Mouse (Mus musculus) CH12.LX (cell line): Measurements from ENCODE around the gene Gls2. TPM values are rescaled to one million over a fixed set of nuclear protein-coding genes. Genes with fewer than 3 reads are reported as not detected.
A peak's percentile ranks its signal among the peaks of the same experiment; 100 is the strongest.

Experiments used
- DNase-seq: peaks from one replicate; pipeline ENCODE4 v3.0.0-alpha.2; 2013; ENCODE audit errors: extremely low read depth
- H3K27ac ChIP-seq: 2 replicates; pipeline ENCODE4 v1.5.1; 2012; ENCODE audit warnings: low read depth, mild to moderate bottlenecking, control low read depth, moderate library complexity; ENCODE audit not compliant: insufficient read depth
- H3K27me3 ChIP-seq: replicated peaks from 2 replicates; pipeline ENCODE3; 2012; ENCODE audit warnings: inconsistent platforms
- H3K36me3 ChIP-seq, 2 experiments: replicated peaks in 1 of 2; 2 replicates each; pipeline versions ENCODE3 to v1.6.1; 2012; ENCODE audit warnings: inconsistent platforms in 1 of 2, low read length in 1 of 2, mild to moderate bottlenecking in 1 of 2, mixed read lengths in 1 of 2, moderate library complexity in 1 of 2; ENCODE audit not compliant: control insufficient read depth in 1 of 2, insufficient read depth in 1 of 2
- H3K4me1 ChIP-seq, 2 experiments: 2 replicates each; pipeline ENCODE4 v1.6.1; 2012; ENCODE audit warnings: inconsistent platforms in 1 of 2, moderate library complexity in 1 of 2; ENCODE audit not compliant: insufficient read depth in 2 of 2, control insufficient read depth in 1 of 2
- H3K4me2 ChIP-seq: 2 replicates; pipeline ENCODE4 v1.6.1; 2012; ENCODE audit warnings: low read depth, mild to moderate bottlenecking, control low read depth; ENCODE audit not compliant: poor library complexity, insufficient read depth, severe bottlenecking
- H3K4me3 ChIP-seq, 3 experiments: fragments of 150-350 bp in 1 of 3; sonication (generic) in 1 of 3; replicated peaks in 1 of 3; 2 replicates each; pipeline versions ENCODE3 to v1.5.1; 2011 to 2012; ENCODE audit warnings: low read depth in 2 of 3, low read length in 2 of 3, mild to moderate bottlenecking in 2 of 3, moderate library complexity in 2 of 3, control low read depth in 1 of 3, improper control_type of control experiment in 1 of 3, inconsistent platforms in 1 of 3, mixed read lengths in 1 of 3; ENCODE audit not compliant: poor library complexity in 1 of 3
- H3K79me2 ChIP-seq: replicated peaks from 2 replicates; pipeline ENCODE4 v1.6.1; 2012; ENCODE audit warnings: mild to moderate bottlenecking, moderate library complexity; ENCODE audit not compliant: control insufficient read depth, poor library complexity, insufficient read depth, severe bottlenecking; ENCODE audit errors: extremely low read depth
- H3K9ac ChIP-seq: 2 replicates; pipeline ENCODE4 v1.6.1; 2012; ENCODE audit warnings: low read depth, mild to moderate bottlenecking, control low read depth, moderate library complexity; ENCODE audit not compliant: insufficient read depth
- H3K9me3 ChIP-seq: replicated peaks from 2 replicates; pipeline ENCODE3; 2012; ENCODE audit warnings: low read length, inconsistent platforms, mixed read lengths
- BHLHE40 ChIP-seq: IDR thresholded peaks from 2 replicates; pipeline ENCODE4 v1.6.1; 2011; ENCODE audit warnings: mild to moderate bottlenecking, low read depth, low read length, improper control_type of control experiment
- CHD2 ChIP-seq: IDR thresholded peaks from 2 replicates; pipeline ENCODE4 v1.6.1; 2011; ENCODE audit warnings: low read length, improper control_type of control experiment
- CTCF ChIP-seq, 2 experiments: IDR thresholded peaks in 1 of 2; conservative IDR thresholded peaks in 1 of 2; 2 replicates each; pipeline ENCODE4 v1.5.1; 2011 to 2012; ENCODE audit warnings: low read depth in 2 of 2, low read length in 2 of 2, improper control_type of control experiment in 1 of 2, inconsistent platforms in 1 of 2, mild to moderate bottlenecking in 1 of 2, moderate library complexity in 1 of 2
- ELF1 ChIP-seq: IDR thresholded peaks from 2 replicates; pipeline ENCODE4 v1.6.1; 2014; ENCODE audit warnings: low read depth, mild to moderate bottlenecking, inconsistent platforms, low read length, improper control_type of control experiment
- GABPA ChIP-seq: IDR thresholded peaks from 2 replicates; pipeline ENCODE4 v1.6.1; 2012; ENCODE audit warnings: low read depth, low read length, improper control_type of control experiment, inconsistent platforms; ENCODE audit not compliant: insufficient replicate concordance
- HCFC1 ChIP-seq: IDR thresholded peaks from 2 replicates; pipeline ENCODE4 v1.6.1; 2012; ENCODE audit warnings: low read depth, mild to moderate bottlenecking, inconsistent platforms, low read length, improper control_type of control experiment
- JUN ChIP-seq: IDR thresholded peaks from 2 replicates; pipeline ENCODE4 v1.6.1; 2011; ENCODE audit warnings: low read depth, mild to moderate bottlenecking, low read length, improper control_type of control experiment, moderate library complexity; ENCODE audit not compliant: insufficient read depth
- KAT2A ChIP-seq: IDR thresholded peaks from 2 replicates; pipeline ENCODE4 v1.6.1; 2012; ENCODE audit warnings: low read length, improper control_type of control experiment, inconsistent platforms; ENCODE audit not compliant: insufficient replicate concordance
- MAX ChIP-seq: IDR thresholded peaks from 2 replicates; pipeline ENCODE4 v1.6.1; 2011; ENCODE audit warnings: low read length, improper control_type of control experiment
- MAZ ChIP-seq: IDR thresholded peaks from 2 replicates; pipeline ENCODE4 v1.6.1; 2012; ENCODE audit warnings: low read depth, mild to moderate bottlenecking, inconsistent platforms, low read length, improper control_type of control experiment, moderate library complexity
- MEF2A ChIP-seq: IDR thresholded peaks from 2 replicates; pipeline ENCODE4 v1.6.1; 2014; ENCODE audit warnings: low read depth, mild to moderate bottlenecking, inconsistent platforms, low read length, improper control_type of control experiment, borderline replicate concordance
- MXI1 ChIP-seq: IDR thresholded peaks from 2 replicates; pipeline ENCODE4 v1.6.1; 2011; ENCODE audit warnings: mild to moderate bottlenecking, low read depth, low read length, improper control_type of control experiment
- MYC ChIP-seq: IDR thresholded peaks from 2 replicates; pipeline ENCODE4 v1.6.1; 2011; ENCODE audit warnings: low read depth, mild to moderate bottlenecking, improper control_type of control experiment, low read length
- NELFE ChIP-seq: IDR thresholded peaks from 2 replicates; pipeline ENCODE4 v1.6.1; 2011; ENCODE audit warnings: low read depth, low read length, improper control_type of control experiment
- NRF1 ChIP-seq: IDR thresholded peaks from 2 replicates; pipeline ENCODE4 v1.6.1; 2014; ENCODE audit warnings: low read depth, mild to moderate bottlenecking, inconsistent platforms, low read length, improper control_type of control experiment, moderate library complexity
- PAX5 ChIP-seq: IDR thresholded peaks from 2 replicates; pipeline ENCODE4 v1.6.1; 2012; ENCODE audit warnings: low read length, inconsistent platforms, mixed read lengths
- POLR2A ChIP-seq: IDR thresholded peaks from 2 replicates; pipeline ENCODE4 v1.6.1; 2011; ENCODE audit warnings: low read depth, mild to moderate bottlenecking, improper control_type of control experiment, low read length
- POLR2AphosphoS2 ChIP-seq: IDR thresholded peaks from 2 replicates; pipeline ENCODE4 v1.6.1; 2011; ENCODE audit warnings: low read depth, low read length, improper control_type of control experiment
- RAD21 ChIP-seq: IDR thresholded peaks from 2 replicates; pipeline ENCODE4 v1.6.1; 2011; ENCODE audit warnings: low read depth, mild to moderate bottlenecking, low read length, improper control_type of control experiment, moderate library complexity
- RCOR1 ChIP-seq: conservative IDR thresholded peaks from 2 replicates; pipeline ENCODE4 v1.6.1; 2012; ENCODE audit warnings: low read depth, mild to moderate bottlenecking, inconsistent platforms, low read length, improper control_type of control experiment
- SIN3A ChIP-seq: IDR thresholded peaks from 2 replicates; pipeline ENCODE4 v1.6.1; 2012; ENCODE audit warnings: low read length, improper control_type of control experiment, inconsistent platforms
- TCF12 ChIP-seq: IDR thresholded peaks from 2 replicates; pipeline ENCODE4 v1.6.1; 2014; ENCODE audit warnings: low read depth, mild to moderate bottlenecking, inconsistent platforms, low read length, improper control_type of control experiment
- UBTF ChIP-seq: IDR thresholded peaks from 2 replicates; pipeline ENCODE4 v1.6.1; 2012; ENCODE audit warnings: low read depth, mild to moderate bottlenecking, inconsistent platforms, low read length, improper control_type of control experiment, moderate library complexity
- USF1 ChIP-seq: IDR thresholded peaks from 2 replicates; pipeline ENCODE4 v1.6.1; 2014; ENCODE audit warnings: low read depth, mild to moderate bottlenecking, inconsistent platforms, low read length, improper control_type of control experiment
- USF2 ChIP-seq: conservative IDR thresholded peaks from 2 replicates; pipeline ENCODE4 v1.6.1; 2011; ENCODE audit warnings: low read depth, low read length, improper control_type of control experiment
- ZC3H11A ChIP-seq: IDR thresholded peaks from 2 replicates; pipeline ENCODE4 v1.6.1; 2012; ENCODE audit warnings: low read depth, mild to moderate bottlenecking, inconsistent platforms, low read length, improper control_type of control experiment
- ZKSCAN1 ChIP-seq: IDR thresholded peaks from 2 replicates; pipeline ENCODE4 v1.6.1; 2012; ENCODE audit warnings: low read depth, inconsistent platforms, low read length, improper control_type of control experiment, borderline replicate concordance
- ZMIZ1 ChIP-seq: IDR thresholded peaks from 2 replicates; pipeline ENCODE4 v1.6.1; 2012; ENCODE audit warnings: low read depth, mild to moderate bottlenecking, inconsistent platforms, low read length, improper control_type of control experiment
- ZNF384 ChIP-seq: IDR thresholded peaks from 2 replicates; pipeline ENCODE4 v1.6.1; 2012; ENCODE audit warnings: low read depth, low read length, improper control_type of control experiment, inconsistent platforms
- dilution Hi-C: fragments of 300-500 bp; cut with MboI; formaldehyde crosslinking; loops from 2 replicates; pipeline ENCODE4 v1.14.3; 2020; ENCODE audit warnings: low sequenced_read_pairs; ENCODE audit not compliant: extremely low pct_unique_long_range_greater_than_20kb, extremely low pct_ligation_motif_present
- in situ Hi-C: fragments of 300-500 bp; cut with MboI; formaldehyde crosslinking; loops from 3 replicates; pipeline ENCODE4 v1.14.3; 2019; ENCODE audit warnings: low sequenced_read_pairs, low pct_ligation_motif_present, low pct_unique_long_range_greater_than_20kb, mixed read lengths
- polyA plus RNA-seq: library from polyadenylated mRNA; unstranded; fragments of >175 nt; gene quantifications from 2 replicates; pipeline ENCODE4 v1.2.1, GENCODE M21; 2012; ENCODE audit warnings: low read depth; ENCODE audit not compliant: insufficient read length
- total RNA-seq, 2 experiments: library from RNA; depleted of rRNA; stranded (reverse); fragments of 300-350 nt in 1 of 2; fragments of >200 nt in 1 of 2; gene quantifications; 2 replicates each; pipeline ENCODE4 v1.2.3; 2012 to 2014

Gene Gls2
- total and polyA plus RNA-seq, 3 experiments = 0.86 to 2.2 (median 1.9) TPM

- H3K4me1 ChIP-seq = peaks cover 4 to 15% of the 10 kb centered on the region in 2 experiments; a peak in 2 of 4 replicates
- in situ Hi-C loops = loop anchor here (5.0 to 25.0 kb wide), 2 partner anchors 40 to 250 kb away; no protein-coding TSS in a partner anchor
- no peak for DNase-seq
- no peak for TF ChIP-seq BHLHE40
- no peak for TF ChIP-seq ZMIZ1
- no peak for TF ChIP-seq POLR2A
- TF ChIP-seq KAT2A = no peak
- TF ChIP-seq MAX = no peak
- TF ChIP-seq TCF12 = no peak
- TF ChIP-seq RAD21 = no peak
- no peak for TF ChIP-seq USF1
- TF ChIP-seq NRF1 = no peak
- no peak for TF ChIP-seq CHD2
- no peak for TF ChIP-seq ELF1
- TF ChIP-seq UBTF = no peak
- no peak for TF ChIP-seq MYC
- no peak for TF ChIP-seq JUN
- no peak for TF ChIP-seq MEF2A
- TF ChIP-seq ZNF384 = no peak
- TF ChIP-seq, all 38 proteins: peak for 0
- H3K9me3 ChIP-seq = no peaks in the 10 kb centered on the region
- H3K27me3 ChIP-seq = no peaks in the 10 kb centered on the region
- H3K79me2 ChIP-seq = no peaks in the 10 kb centered on the region
- no peak overlapping the region for H3K4me2 ChIP-seq
- H3K36me3 ChIP-seq = no peaks in the 10 kb centered on the region
- H3K4me3 ChIP-seq = no peak overlapping the region
- H3K27ac ChIP-seq = no peak overlapping the region
- dilution Hi-C loops = no loop called here
- no peak overlapping the region for H3K9ac ChIP-seq
These were observed 7.1 kb upstream of the Gls2 start for GRCm38 (mm10) chr10:128187181-128187605.

GRCm38 (mm10) chr10:128188242-128188877 is 5.9 kb upstream of the Gls2 start:
- dilution Hi-C loops = no loop called here
- Histone ChIP-seq H3K4me3 (no peak overlapping the region), H3K27ac (no peak overlapping the region), H3K4me2 (peak overlapping the region; percentile 59), H3K79me2 (no peaks in the 10 kb centered on the region), H3K27me3 (peaks cover 4% of the 10 kb centered on the region), H3K36me3 (no peaks in the 10 kb centered on the region), H3K9ac (no peak overlapping the region), H3K4me1 (peaks cover 4 to 16% of the 10 kb centered on the region in 2 experiments; a peak in 2 of 4 replicates), H3K9me3 (no peaks in the 10 kb centered on the region)
- peak; percentile 80 for DNase-seq
- in situ Hi-C loops = loop anchor here (5.0 to 25.0 kb wide), 2 partner anchors 41 to 251 kb away; no protein-coding TSS in a partner anchor
- TF ChIP-seq ZNF384 (peak; percentile 75), USF2 (no peak), RAD21 (peak; percentile 88), ZMIZ1 (no peak), HCFC1 (no peak), NELFE (no peak), TCF12 (no peak), MEF2A (0 out of 2 replicates have a peak, but pooled peaks have one; percentile 13), CTCF (conservative IDR thresholded peaks at IDR 0.05 in 1 of 2, IDR thresholded peaks at IDR 0.05 in 1 of 2; ENCODE audit: low read depth in 2 of 2, low read length in 2 of 2) (peak; percentile 66 to 88), MAZ (no peak), GABPA (no peak), JUN (0 out of 2 replicates have a peak, but pooled peaks have one; percentile 6), ELF1 (no peak), RCOR1 (no peak), NRF1 (no peak), ZC3H11A (no peak), SIN3A (0 out of 2 replicates have a peak, but pooled peaks have one; percentile 44), POLR2AphosphoS2 (no peak), PAX5 (no peak), ZKSCAN1 (no peak), KAT2A (no peak), CHD2 (no peak), MYC (peak; percentile 32; the same call in 1 of the 2 replicates), UBTF (no peak), MXI1 (0 out of 2 replicates have a peak, but pooled peaks have one; percentile 24)
